Mouse (Mus musculus): ENCODE data around the gene Grik2. TPM values are rescaled to one million over a fixed set of nuclear protein-coding genes. Genes with fewer than 3 reads are reported as not detected.

Grik2 gene
- polyA plus RNA-seq (2012; rRNA removed), result 0.05 and 0.25 TPM in 2 replicates

GRCm38 (mm10) chr10:49788381-49788906 lies at the start of gene Grik2:
Grik2 (minus strand) TSS chr10:49788766.

All from stomach, adult 2 months (tissue).